Mouse (Mus musculus) gastrocnemius, postnatal 25 days (tissue): ENCODE data around the gene Ttc7b. TPM values are rescaled to one million over a fixed set of nuclear protein-coding genes. Genes with fewer than 3 reads are reported as not detected.

Experiments used
- DNase-seq: peaks from one replicate; pipeline ENCODE4 v3.0.0; 2022
- long read RNA-seq, 2 experiments: library from polyadenylated mRNA; stranded (forward); transcript quantifications; one replicate each; pipeline ENCODE4 v2.0.0; 2021
- total RNA-seq, 2 experiments: library from RNA; stranded (reverse); gene quantifications; 1 replicate in 1 of 2; 2 replicates in 1 of 2; pipeline ENCODE4 v1.2.3; 2021

Ttc7b gene
- total RNA-seq = 100 to 1,000 TPM in 1 of 2 experiments, 10 to 100 TPM in 1; 98.3 to 136 TPM
- long read RNA-seq, experiment 1, partial matches to known transcripts = 20 of 56 reads
- long read RNA-seq, experiment 1, other reads (novel, unspliced or antisense) = 35 of 56 reads
- long read RNA-seq, experiment 2, partial matches to known transcripts = 19 of 100 reads
- long read RNA-seq, experiment 2, other reads (novel, unspliced or antisense) = 76 of 100 reads

DNA sequence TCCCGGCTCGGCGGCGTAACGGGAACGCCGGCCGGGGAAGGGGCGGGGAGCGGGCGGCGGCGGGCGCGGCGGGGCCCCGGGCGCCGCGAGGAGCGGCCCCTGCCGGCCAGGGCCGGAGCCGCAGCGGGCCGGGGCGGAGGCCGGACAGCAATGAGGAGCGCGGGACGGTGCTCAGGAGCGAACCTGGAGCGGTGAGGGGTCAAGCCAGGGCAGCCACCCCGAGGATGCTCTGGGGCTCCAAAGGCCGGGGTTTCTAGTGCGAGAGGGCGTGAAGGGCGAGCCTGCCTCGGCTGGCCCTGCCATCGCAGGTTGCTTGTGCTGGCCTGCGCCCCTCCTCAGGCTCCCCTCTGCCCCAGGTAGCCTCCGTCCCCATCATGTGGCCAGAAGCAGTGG lies at the start of gene Ttc7b:
Ttc7b (minus strand) TSS at position 33 of the 393 bp plus-strand sequence.
- DNase-seq = peak; percentile 45

- DNase-seq = no peak
Measured at GRCm38 (mm10) chr12:100568831-100569230, 48.2 kb upstream of the Ttc7b start.

DNA sequence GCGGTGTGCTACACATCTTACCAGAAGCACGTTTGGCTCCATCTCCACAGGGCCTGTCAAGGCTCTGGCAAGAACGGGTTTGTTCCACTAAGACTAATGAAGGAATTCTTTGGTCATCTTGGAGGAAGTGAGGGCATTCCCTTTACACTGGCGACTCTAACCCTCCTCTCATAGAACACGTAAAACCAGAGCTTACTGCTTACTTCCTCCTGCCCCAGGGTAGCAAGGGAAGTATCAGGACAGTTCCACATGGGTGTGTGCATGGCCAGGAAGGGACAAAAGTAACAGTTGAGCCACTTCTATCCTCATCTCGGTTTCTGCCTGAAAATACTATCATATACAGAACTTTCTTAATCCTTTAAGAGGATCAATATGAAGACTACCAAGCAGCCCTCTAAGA lies 47.5 kb upstream of the Ttc7b start:
- DNase-seq = no peak

DNA sequence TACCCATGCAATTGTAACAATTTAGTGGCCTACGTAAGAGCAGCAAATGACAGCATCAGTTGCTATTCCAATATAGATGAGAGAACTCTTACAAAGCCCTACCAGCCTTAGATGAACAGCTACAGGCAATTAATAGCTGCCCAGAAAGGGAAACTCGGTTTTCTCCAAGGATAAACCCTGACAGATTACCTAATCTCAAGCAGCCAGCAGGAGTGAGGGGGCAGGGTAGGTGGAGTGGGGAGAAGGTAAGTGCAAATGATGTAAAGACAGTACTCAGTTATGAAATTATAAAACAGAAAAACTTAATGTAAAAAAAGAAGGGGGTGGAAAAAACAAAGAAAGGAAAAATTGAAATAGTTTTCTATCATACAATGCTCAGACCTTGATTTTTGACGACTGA lies 47.0 kb upstream of the Ttc7b start:
- no peak for DNase-seq

GRCm38 (mm10) chr12:100553675-100554074 lies 33.0 kb upstream of the Ttc7b start:
- DNase-seq = no peak

GRCm38 (mm10) chr12:100551972-100552371 lies 31.3 kb upstream of the Ttc7b start:
- no peak for DNase-seq

DNA sequence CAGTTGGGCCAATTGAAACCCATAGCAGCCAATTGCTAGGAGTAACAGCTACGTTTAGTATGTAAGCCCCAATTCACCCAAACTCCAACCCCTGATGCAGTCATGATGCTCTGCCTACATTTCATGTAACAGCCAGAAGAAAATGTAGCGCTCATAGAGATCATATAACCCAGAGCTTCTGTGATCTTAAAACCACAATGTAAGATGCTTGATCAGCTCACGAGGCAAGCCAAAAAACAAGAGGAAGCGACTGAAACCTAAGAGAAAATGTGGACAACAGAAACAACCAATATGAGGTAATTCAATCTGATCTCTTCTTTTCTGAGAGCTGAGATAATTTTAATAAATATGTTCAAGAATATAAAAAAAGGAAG lies 23.6 kb upstream of the Ttc7b start:
- DNase-seq = no peak

GRCm38 (mm10) chr12:100543437-100544193 lies 23.0 kb upstream of the Ttc7b start:
- no peak for DNase-seq

DNA sequence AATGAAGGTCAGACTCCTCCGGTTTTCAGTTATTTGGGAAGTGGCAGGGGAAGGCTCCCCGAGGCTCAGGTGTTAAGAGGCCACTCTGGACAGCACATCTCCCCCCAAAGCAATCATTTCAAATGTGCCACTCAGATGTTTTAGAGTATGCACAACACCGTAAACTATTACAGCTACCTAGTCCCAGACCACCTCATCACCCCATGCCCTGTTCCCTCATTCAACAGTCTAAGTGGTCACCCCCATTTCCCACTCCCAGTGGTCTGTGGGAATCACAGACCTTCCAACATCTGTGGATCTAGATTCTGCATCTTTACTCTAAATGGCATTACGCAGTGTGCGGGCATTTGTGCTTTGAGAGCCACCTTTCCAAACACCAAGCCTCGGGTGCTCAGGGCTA lies 21.9 kb upstream of the Ttc7b start:
- no peak for DNase-seq

DNA sequence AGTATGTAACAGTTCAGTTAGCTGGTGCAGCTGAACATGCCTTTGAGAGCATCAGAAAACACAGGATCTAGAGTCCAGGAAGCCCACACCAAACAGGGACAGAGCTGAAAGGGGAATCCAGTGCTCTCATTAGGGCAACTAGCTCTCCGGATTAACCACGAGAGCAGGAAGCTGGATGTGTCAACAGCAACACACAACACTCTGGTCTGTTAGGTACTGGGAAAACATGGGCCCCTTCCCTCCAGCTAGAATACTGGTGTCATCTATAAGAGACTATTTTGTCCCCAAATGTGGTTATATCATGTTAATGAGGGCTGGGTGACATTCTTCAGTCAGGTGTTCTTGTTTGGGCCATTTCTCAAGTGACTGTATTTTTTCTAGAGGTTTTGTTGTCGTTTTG lies 21.4 kb upstream of the Ttc7b start:
- no peak for DNase-seq

DNA sequence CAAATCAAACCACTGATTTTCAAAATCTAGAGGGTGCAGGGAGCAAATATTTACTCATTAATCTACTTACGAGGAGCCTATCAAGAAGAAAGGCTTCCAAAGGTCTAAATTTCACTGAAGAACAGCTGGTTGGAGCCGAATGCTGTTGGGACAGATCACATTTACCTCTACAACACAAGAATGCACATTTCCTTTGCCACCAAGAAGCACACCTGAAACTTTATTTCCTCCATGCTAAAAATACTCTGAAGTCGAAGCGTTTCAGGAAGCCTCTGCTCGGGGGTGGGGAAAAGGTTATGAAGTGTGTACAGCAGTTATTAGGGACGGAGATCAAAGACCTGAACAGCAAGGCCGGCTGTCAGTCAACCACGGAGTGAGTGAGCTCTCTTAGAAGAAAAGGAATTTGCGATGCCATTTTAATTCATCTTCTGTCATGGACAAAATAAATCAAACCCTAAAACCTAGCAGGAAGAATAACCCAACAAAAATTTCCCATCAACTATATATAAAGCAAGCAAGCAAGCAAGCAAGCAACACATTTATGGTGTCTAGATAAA lies 18.6 kb upstream of the Ttc7b start:
- DNase-seq = no peak

DNA sequence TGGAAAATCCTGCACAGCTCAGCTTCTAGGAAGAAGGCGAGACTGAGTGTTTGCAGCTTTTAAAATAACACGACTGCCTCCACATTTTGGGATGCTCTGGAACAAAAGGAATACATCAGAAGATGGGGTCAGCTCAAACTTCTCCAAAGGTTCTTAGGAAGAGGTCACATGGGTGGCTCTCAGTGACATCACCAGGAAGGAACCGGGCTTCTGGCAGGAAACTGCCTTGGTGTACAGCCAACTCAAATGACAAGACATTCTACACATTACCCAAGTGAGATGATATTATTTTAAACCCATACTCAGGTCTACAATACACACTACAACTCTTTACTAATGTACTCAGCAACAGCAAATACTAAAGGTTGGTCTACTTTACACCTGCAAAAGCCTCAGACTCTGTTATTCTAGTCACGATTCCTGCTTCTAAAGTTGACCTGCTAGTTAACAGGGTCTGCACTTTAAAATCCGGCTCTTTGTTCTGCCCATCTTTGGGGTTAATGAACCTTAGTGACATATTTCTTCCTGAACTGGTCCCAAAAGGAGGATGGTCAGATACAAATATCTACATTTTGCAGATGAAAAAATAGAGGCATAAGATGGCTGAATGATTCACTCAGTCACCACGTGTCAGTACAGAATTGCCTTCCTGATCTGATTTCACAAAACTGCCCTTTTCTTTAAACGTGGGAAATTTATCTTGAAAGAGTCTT lies 18.0 kb upstream of the Ttc7b start:
- no peak for DNase-seq

DNA sequence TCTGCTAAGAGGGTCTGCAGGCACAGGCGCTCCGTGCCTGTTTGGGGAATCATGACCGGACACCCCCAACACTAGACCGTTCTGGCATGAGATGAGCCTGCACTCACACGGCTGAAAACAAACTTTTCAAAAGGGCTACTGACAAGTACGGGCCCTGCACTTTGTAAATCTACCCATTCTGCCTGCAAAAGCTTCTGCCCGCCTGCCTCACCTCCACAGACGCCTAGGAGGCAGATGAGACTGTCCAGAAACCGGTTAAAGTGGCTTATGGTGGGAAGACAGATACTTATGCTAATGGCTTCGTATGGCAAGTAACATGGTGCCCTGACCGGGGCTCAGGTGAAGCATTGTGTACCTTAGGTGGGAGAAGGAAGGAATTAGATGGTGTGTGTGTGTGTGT lies 16.5 kb upstream of the Ttc7b start:
- DNase-seq = no peak

DNA sequence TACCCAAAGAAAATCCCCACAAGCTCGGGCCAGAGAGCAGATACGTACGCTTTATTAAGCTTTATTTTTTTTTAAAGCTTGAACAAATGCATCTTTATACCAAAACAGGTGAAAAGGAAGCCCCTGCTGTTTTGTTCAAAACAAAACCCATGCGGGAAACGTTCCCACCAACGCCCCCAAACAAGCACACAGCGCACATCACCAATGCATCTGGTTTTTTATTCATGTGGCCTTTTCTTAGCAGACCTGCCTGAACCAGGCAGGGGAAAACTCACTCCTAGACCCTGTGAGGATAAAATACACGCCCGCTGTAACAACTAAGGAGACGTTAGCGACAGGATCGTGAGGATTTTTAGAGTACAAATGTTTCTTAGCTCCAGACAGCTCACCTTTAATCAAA lies 14.4 kb upstream of the Ttc7b start:
- DNase-seq = no peak

DNA sequence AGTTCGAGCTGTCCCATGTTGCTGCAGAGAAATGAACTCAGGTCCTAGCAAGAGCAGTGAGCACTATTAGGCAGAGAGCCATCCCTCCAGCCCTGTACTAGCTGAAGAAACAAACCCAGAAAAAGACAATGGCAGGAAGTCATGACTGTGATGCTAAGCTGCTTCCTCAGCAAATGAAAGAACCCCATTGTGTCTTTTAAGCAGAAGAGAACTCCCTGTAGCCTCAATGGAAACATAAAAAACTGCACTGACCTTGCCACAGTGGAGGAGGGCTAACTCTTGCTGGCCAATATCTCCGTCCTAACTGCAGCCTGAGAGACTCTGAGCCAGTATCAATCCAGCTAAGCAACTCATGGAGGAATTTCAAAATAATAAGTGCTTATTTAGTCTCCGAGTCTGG lies 13.4 kb upstream of the Ttc7b start:
- DNase-seq = no peak

DNA sequence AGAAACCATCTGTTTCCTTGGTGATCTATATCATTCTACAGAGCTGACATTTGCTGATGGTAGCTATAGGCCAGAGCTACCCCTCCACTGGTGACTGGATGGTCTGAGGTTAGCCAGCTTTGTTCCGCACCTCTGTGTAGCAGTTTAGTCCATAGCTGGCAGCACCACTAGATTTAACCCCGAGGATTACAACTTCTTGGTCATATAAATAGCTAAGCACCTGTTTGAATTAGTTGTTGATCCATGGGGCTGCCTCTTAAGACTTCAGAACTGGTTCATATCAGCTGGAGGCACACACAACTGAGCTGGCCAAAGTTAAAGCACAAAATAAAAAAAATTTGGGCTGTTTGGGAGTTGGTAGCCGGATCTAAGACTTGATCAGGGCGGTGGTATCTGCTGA lies 12.6 kb upstream of the Ttc7b start:
- no peak for DNase-seq

DNA sequence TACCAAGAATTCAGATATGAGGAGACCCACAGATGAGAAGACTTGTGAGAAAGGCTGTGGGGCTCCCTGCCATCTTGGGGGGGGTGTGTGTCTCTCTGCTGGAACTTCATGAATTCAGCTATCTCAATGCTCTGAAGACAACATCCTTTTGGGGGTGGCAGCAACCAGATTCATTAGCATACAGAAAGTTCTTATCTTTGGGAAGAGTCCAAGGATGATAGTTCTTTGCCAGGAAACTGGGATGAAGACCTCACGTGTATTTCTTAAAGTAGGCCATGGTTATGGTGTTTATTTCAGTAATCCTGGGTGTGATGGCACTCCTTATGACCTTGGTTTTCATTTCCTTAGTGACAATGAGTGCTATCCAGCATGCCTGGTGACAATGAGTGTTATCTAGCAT lies 11.1 kb upstream of the Ttc7b start:
- no peak for DNase-seq

DNA sequence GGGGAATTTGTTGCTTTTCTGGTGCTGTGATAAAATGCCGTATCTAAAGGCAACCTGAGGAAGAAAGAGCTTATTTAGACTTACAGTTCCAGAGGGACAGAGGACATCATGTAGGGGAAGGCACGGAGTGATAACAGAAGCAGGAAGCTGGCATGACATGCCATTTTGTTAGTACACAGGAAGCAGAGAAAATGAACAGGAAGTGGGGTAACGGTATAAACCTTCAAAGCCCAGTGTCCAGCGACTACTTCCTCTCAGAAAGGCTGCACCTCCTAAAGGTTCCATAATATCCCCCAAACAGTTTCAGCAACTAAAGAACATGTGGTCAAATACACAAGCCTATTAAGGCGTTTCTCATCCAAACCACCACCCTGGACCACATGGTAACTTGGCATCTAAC lies 10.2 kb upstream of the Ttc7b start:
- no peak for DNase-seq

DNA sequence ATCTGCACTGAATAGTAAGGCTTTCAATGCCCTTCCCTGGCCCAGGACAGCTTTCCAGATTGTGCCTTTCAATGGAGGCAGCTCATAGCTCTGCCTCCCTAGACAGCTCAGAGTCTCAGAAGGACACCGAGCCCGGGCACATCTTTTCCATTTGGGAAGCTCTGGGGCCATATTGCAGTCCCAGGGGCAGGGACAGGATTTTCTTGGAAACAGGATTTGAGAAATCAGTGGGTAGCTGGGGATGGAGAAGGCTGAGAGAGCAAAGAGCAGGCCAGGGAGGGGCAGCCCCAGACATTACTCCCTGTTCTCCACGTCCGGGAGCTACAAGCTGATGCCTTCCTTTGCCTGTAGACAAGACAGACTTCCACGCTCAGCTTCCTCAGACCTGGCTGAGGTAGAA lies 9.0 kb upstream of the Ttc7b start:
- no peak for DNase-seq

GRCm38 (mm10) chr12:100529172-100529571 lies 8.5 kb upstream of the Ttc7b start:
- peak; percentile 70 for DNase-seq

GRCm38 (mm10) chr12:100528246-100528645 lies 7.6 kb upstream of the Ttc7b start:
- DNase-seq = no peak

DNA sequence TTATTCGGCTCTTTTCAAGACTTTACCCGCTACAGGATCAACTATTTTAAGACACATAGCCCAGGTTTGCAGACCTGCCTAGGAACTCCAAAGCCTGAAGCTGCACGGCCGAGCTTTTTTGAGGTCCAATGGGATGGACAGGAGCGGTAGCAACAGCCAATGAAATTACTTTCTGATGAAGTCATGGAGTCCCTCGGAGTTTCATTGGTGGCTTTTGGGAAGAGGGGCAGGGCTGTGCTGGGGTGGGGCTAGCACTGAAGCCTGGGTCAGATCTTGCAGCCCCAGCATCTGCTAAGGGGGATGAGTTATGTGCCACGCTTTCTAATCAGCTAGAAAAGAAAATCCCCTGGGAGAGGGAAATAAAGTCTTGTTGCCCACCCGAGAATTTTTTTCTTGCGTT lies 7.1 kb upstream of the Ttc7b start:
- peak; percentile 83 for DNase-seq

DNA sequence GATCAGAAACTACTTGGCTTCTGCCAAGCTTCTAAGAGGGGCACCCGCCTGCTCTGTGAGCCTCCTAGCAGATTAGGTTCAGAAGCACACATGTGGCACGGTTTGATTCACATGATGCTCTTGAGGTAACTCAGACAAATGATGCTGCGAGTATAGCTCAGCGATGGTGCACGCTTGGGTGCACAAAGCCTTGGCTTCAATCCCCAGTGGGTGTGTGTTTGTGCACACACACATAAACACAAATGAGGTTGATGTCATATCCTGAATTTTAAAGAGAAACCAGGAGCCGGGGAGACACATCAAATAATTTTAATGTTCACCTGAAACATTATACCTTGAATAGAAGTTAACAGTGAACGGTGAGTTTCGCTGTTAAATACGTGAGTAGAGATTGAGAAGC lies 6.6 kb upstream of the Ttc7b start:
- DNase-seq = no peak
